Mouse (Mus musculus) urinary bladder, postnatal 36 days (tissue): Measurements from ENCODE around the gene Ltb.
"Not testable (repeated sequence)": the region's sequence is repeated elsewhere in the genome, so short reads cannot be mapped to it uniquely, and the experiment has no call there.

Experiments
- DNase-seq, 2 experiments: peaks; one replicate each; pipeline ENCODE4 v3.0.0; 2022; ENCODE audit warnings: low spot score in 2 of 2, mixed read lengths in 1 of 2

Ltb gene

GRCm38 (mm10) chr17:35225456-35225855 is 31.2 kb downstream of the Ltb start:
- DNase-seq: no peak

GRCm38 (mm10) chr17:35226561-35227046 is 32.4 kb downstream of the Ltb start:
- DNase-seq: no peak

- no peak for DNase-seq
Observed at GRCm38 (mm10) chr17:35231022-35231421, 36.8 kb downstream of the Ltb start.

GRCm38 (mm10) chr17:35232043-35232442 is 37.8 kb downstream of the Ltb start:
- peak; percentile 75 to 83 for DNase-seq

GRCm38 (mm10) chr17:35232659-35233058 is 38.4 kb downstream of the Ltb start:
- no peak for DNase-seq

- no peak for DNase-seq
Observed at GRCm38 (mm10) chr17:35233114-35233980, 39.1 kb downstream of the Ltb start, which contains the start of gene Atp6v1g2. Gene Atp6v1g2, plus strand, starts transcription at chr17:35233660.

- not testable (repeated sequence) for DNase-seq
Observed at GRCm38 (mm10) chr17:35234090-35234489, 39.9 kb downstream of the Ltb start.

GRCm38 (mm10) chr17:35234903-35235302 is 40.7 kb downstream of the Ltb start:
- DNase-seq: peak; percentile 40 to 46

GRCm38 (mm10) chr17:35235614-35236389 is 41.6 kb downstream of the Ltb start, which contains the start of gene Nfkbil1:
Gene Nfkbil1, minus strand, starts transcription at chr17:35235792.
- peak; percentile 79 to 91 for DNase-seq

- peak; percentile 97 to 98 for DNase-seq
Observed at GRCm38 (mm10) chr17:35236390-35236746, 42.1 kb downstream of the Ltb start.

- no peak for DNase-seq
Observed at GRCm38 (mm10) chr17:35236996-35237395, 42.8 kb downstream of the Ltb start.

- no peak for DNase-seq
Observed at GRCm38 (mm10) chr17:35237504-35237903, 43.3 kb downstream of the Ltb start.

- DNase-seq: no peak
Observed at GRCm38 (mm10) chr17:35239700-35240099, 45.5 kb downstream of the Ltb start.

GRCm38 (mm10) chr17:35240384-35241304 is 46.4 kb downstream of the Ltb start:
- DNase-seq: no peak

- peak; percentile 93 to 95 for DNase-seq
Observed at GRCm38 (mm10) chr17:35241305-35242014, 47.2 kb downstream of the Ltb start, which contains the start of gene Ddx39b. Gene Ddx39b, plus strand, starts transcription at chr17:35241746.

- peak in 1 of 2 experiments; percentile 74 for DNase-seq
Observed at GRCm38 (mm10) chr17:35242015-35242941, 48.0 kb downstream of the Ltb start.

GRCm38 (mm10) chr17:35243086-35243485 is 48.8 kb downstream of the Ltb start:
- peak in 1 of 2 experiments; percentile 48 for DNase-seq

GRCm38 (mm10) chr17:35244999-35245398 is 50.8 kb downstream of the Ltb start:
- no peak for DNase-seq
